Mouse (Mus musculus) limb, embryonic 13.5 days (tissue): ENCODE data around the gene Mrpl50. TPM values are rescaled to one million over a fixed set of nuclear protein-coding genes. Genes with fewer than 3 reads are reported as not detected.

Experiments used
- ATAC-seq: fragments of 200-750 bp; cut with Nextera tagmentation; 2 replicates; pipeline ENCODE4 v1.8.0; 2017; ENCODE audit warnings: low read depth, moderate number of reproducible peaks, moderate TSS enrichment; ENCODE audit not compliant: low FRiP score
- H3K27ac ChIP-seq: fragments of 300-500 bp; sonication (generic); 2 replicates; pipeline ENCODE4 v1.5.1; 2015; ENCODE audit warnings: inconsistent platforms, mild to moderate bottlenecking, moderate library complexity
- H3K27me3 ChIP-seq: fragments of 300-500 bp; sonication (generic); 2 replicates; pipeline ENCODE4 v1.6.1; 2015; ENCODE audit warnings: mild to moderate bottlenecking, inconsistent platforms
- H3K36me3 ChIP-seq: fragments of 300-500 bp; sonication (generic); 2 replicates; pipeline ENCODE4 v1.6.1; 2015; ENCODE audit warnings: inconsistent platforms, mild to moderate bottlenecking, moderate library complexity
- H3K4me1 ChIP-seq: fragments of 300-500 bp; sonication (generic); 2 replicates; pipeline ENCODE4 v1.6.1; 2015; ENCODE audit warnings: inconsistent platforms
- H3K4me2 ChIP-seq: fragments of 300-500 bp; sonication (generic); replicated peaks from 2 replicates; pipeline ENCODE4 v1.6.1; 2015; ENCODE audit warnings: inconsistent platforms, mild to moderate bottlenecking, moderate library complexity
- H3K4me3 ChIP-seq: fragments of 300-500 bp; sonication (generic); 2 replicates; pipeline ENCODE4 v1.5.1; 2015; ENCODE audit warnings: moderate library complexity, mild to moderate bottlenecking, inconsistent platforms
- H3K9ac ChIP-seq: fragments of 300-500 bp; sonication (generic); 2 replicates; pipeline ENCODE4 v1.6.1; 2015; ENCODE audit warnings: mild to moderate bottlenecking, inconsistent platforms
- H3K9me3 ChIP-seq: fragments of 300-500 bp; sonication (generic); 2 replicates; pipeline ENCODE4 v1.6.1; 2016; ENCODE audit warnings: inconsistent platforms
- WGBS: fragments of 180-500 bp; shearing (Covaris S2); methylation state at CpG from one replicate; pipeline ENCODE4 v1.1.7; 2015; 5-methylcytosine and 5-hydroxymethylcytosine counted together
- polyA plus RNA-seq: library from polyadenylated mRNA; unstranded; fragments of >200 nt; fragmentation: Nextera tagmentation; extraction: Ambion mirVana; gene quantifications from 2 replicates; pipeline ENCODE4 v1.2.1, GENCODE M21; 2015

Gene Mrpl50
- 87.0 and 87.1 TPM in 2 replicates for polyA plus RNA-seq

DNA sequence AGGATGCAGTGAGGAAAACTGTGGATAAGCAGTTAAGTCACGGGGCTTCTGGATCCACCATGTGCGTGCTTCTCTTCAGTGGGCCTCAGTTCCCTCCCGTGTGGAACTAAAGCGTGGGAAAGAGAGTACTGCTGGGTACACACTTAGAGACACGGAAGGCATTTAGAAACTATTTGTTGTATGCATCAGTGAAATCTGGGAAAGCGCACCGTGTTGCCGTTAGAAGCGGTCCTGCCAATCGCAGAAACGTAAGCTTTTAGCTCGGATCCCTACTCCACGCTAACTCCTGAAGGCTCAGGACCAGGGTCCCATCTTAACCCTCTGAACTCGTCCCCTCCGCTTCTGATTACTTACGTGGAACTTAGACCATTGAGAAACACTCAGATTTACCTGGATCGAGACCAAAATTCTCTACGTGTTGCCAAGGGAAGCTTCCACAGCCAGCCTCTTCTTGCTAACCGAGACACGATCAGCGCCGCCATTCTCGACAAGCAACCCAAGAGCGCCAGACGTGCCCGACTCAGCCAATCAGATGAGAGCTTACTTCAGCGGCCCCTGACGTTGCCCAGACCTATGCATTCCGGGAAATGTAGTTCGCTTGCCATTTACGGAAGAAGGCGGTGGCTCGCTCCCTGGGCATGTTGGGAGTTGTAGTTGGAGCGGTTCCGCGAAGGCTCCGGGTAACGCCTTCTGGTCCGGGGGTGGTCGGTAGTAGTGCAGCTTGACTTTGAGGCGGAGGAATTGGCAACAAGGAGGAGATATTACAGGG is at the start of gene Mrpl50, which contains the start of gene Zfp189:
TSS of gene Mrpl50 (minus strand) at position 522 of the 769 bp plus-strand sequence.
TSS of gene Zfp189 (plus strand) at position 605 of the 769 bp plus-strand sequence.
- peaks cover 18% of the 10 kb centered on the region for H3K4me1 ChIP-seq
- H3K9me3 ChIP-seq = no peaks in the 10 kb centered on the region
- H3K27ac ChIP-seq = peak within 1 kb of the TSS; percentile 45; the same call in 1 of the 2 replicates
- peak; percentile 100 for ATAC-seq
- H3K27me3 ChIP-seq = no peaks in the 10 kb centered on the region
- peak within 1 kb of the TSS; percentile 82 for H3K9ac ChIP-seq
- WGBS = under 1% methylated on average over 41 of the region's 41 CpGs
- H3K36me3 ChIP-seq = peaks cover 28% of the 10 kb centered on the region
- peak within 1 kb of the TSS; percentile 65 for H3K4me3 ChIP-seq
- H3K4me2 ChIP-seq = peak within 1 kb of the TSS; percentile 71

DNA sequence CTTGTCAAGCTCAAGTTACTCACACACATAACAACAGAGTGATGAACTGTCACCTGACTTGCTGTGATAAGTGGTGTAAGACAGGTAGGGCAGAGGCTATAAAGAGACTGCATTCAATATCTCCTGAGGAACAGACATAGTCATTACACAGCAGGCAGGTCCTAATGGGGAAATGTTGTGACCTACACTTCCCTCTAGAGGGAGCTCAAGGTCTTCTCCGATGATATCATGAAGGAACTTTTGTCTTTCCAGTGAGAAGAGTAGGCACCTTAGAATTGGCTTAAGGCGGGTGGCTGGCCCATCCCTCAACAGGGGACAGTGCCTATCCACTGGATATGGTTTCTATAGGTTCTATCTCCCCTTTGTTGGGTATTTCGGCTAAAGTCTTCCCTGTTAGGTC is 46.7 kb upstream of the Mrpl50 start:
- no peak overlapping the region for H3K9ac ChIP-seq
- H3K27ac ChIP-seq = no peak overlapping the region
- peak; percentile 79 for ATAC-seq
- WGBS = 18% methylated on average over 3 of the region's 3 CpGs
- no peaks in the 10 kb centered on the region for H3K36me3 ChIP-seq
- H3K9me3 ChIP-seq = no peaks in the 10 kb centered on the region
- no peak overlapping the region for H3K4me3 ChIP-seq
- no peaks in the 10 kb centered on the region for H3K4me1 ChIP-seq
- no peaks in the 10 kb centered on the region for H3K27me3 ChIP-seq
- no peak overlapping the region for H3K4me2 ChIP-seq

DNA sequence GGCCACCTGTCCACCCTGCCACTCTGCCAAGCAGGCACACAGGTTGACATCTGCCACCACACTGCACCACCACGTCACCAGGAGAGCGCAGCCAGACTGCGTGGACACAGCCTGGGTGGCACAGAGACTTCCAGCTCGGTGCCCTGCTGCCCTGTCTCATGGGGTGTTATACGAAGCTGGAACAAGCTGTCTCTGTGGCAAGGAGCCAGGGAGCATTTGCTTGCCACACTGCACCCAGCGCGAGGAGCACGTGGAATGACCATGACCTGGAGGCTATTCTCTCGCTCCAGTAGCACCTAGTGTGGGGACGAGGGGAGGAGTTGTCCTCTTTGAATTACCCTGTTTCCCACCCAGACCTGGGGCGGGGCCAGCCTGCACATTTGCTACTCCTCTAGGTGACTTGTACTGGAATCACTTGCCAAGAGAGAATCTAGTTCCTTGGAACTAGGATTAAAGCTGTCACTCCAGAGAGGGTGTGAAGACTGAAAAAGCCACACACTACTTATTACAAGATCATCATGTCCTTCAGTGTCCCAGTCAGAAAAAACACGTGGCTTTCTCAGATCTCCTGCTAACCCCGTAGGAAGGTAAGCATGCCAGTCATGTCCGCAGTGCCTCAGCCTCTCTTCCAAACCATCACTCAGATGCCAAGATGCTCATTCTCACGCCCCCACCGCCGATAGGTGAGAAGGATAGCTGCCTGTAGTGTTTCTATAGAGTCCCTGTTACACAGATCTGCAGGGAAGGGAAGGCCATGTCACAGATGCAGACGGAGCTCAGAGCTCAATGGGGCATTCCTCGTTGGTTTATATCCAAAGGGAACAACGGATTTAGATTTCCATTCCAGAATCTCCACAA is 39.3 kb upstream of the Mrpl50 start:
- 69% methylated on average over 20 of the region's 20 CpGs for WGBS
- H3K9ac ChIP-seq = no peak overlapping the region
- H3K36me3 ChIP-seq = no peaks in the 10 kb centered on the region
- no peaks in the 10 kb centered on the region for H3K27me3 ChIP-seq
- no peaks in the 10 kb centered on the region for H3K9me3 ChIP-seq
- ATAC-seq = no peak
- H3K4me2 ChIP-seq = no peak overlapping the region
- no peaks in the 10 kb centered on the region for H3K4me1 ChIP-seq
- H3K27ac ChIP-seq = no peak overlapping the region
- no peak overlapping the region for H3K4me3 ChIP-seq

DNA sequence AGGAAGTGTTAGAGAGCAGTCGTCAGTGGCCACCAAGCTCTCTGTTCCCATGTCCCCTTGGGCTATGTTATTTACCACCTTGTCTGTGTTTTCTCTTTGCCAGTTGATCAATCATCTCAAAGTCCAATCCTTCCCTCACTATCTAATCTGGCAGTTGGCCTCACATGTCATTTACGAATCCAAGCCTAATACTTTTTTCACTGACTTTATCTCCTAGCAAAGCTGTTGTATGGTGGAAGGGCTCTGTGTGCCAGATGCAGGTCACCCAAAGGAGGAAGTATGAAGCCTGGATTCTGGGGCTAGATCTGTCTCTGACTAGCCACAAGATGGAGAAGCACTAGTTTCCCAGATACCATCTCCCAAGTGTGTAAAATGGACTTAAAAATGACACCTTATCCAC is 37.3 kb upstream of the Mrpl50 start:
- no peak for ATAC-seq
- Histone ChIP-seq H3K9me3 (no peaks in the 10 kb centered on the region), H3K27me3 (no peaks in the 10 kb centered on the region), H3K36me3 (no peaks in the 10 kb centered on the region), H3K4me3 (no peak overlapping the region), H3K27ac (no peak overlapping the region), H3K4me1 (no peaks in the 10 kb centered on the region), H3K4me2 (no peak overlapping the region), H3K9ac (no peak overlapping the region)
- 58% methylated on average over 2 of the region's 2 CpGs for WGBS

DNA sequence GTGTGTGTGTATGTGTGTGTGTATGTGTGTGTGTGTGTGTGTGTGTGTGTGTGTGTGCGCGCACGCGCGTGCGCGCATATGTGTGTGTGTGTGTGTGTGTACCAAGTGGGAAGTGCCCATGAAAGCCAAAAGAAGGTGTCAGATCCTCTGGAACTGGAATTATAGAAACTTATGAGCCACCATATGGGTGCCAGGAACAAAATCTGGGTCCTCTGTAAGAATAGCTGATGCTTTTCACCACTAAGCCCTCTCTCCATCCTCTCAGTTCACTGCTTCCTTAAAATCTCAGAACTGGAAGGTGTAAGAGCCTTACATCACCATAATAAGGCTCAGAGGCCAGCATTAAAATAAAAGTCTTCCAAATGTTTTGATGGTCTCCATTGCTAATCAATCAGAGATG is 36.5 kb upstream of the Mrpl50 start:
- no peak for ATAC-seq
- Histone ChIP-seq H3K27ac (no peak overlapping the region), H3K9ac (no peak overlapping the region), H3K4me2 (no peak overlapping the region), H3K4me1 (no peaks in the 10 kb centered on the region), H3K27me3 (no peaks in the 10 kb centered on the region), H3K4me3 (no peak overlapping the region), H3K9me3 (no peaks in the 10 kb centered on the region), H3K36me3 (no peaks in the 10 kb centered on the region)
- WGBS = 94% methylated on average over 7 of the region's 7 CpGs

DNA sequence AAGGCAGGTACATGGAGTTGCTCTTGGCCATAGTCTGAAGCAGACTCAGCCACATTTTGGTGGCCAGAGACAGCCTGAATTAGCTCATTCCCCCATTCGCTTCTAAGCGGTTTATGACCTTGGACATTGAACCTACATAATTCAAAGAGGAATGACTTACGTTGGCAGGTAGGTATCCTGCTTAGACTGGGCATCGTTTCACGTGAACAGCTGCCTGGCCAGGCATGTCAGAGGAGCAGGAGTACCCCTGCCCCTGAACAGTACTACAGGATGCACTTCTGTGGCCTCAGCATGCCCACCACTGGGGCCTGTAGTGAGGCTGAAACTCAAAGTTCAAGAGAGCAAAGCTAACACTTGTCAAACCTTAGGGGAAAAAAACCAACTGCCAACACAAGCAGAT is 32.5 kb upstream of the Mrpl50 start:
- ATAC-seq = no peak
- Histone ChIP-seq H3K27ac (no peak overlapping the region), H3K36me3 (no peaks in the 10 kb centered on the region), H3K9me3 (no peaks in the 10 kb centered on the region), H3K9ac (no peak overlapping the region), H3K4me1 (no peaks in the 10 kb centered on the region), H3K4me3 (no peak overlapping the region), H3K27me3 (no peaks in the 10 kb centered on the region), H3K4me2 (no peak overlapping the region)
- WGBS = 72% methylated on average over 5 of the region's 5 CpGs

DNA sequence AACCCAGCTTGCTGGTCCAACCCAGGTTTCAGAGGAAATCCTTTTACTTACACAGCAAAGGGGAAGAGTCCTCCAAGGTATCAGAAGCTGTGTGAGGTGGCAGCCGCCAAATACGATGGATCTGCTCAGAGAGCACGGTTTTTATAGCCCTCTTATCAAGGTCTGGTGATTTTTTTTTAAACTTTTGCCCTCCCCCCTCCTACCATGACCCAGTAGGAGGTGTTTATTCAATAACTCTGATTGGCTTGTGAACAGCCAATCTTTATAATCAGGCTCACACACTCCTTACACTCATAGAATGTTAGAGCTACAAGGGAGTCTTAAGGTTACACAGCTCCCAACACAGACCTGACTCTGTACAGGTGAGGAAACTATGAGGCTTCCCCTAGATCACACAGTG is 28.5 kb upstream of the Mrpl50 start, which contains the start of gene Aldob:
TSS of gene Aldob (minus strand) at position 164 of the 400 bp plus-strand sequence.
- H3K4me3 ChIP-seq = no peak within 1 kb of the TSS
- H3K4me1 ChIP-seq = no peaks in the 10 kb centered on the region; the same call in 1 of the 2 replicates
- H3K27me3 ChIP-seq = no peaks in the 10 kb centered on the region
- H3K36me3 ChIP-seq = no peaks in the 10 kb centered on the region
- H3K9ac ChIP-seq = no peak within 1 kb of the TSS
- H3K9me3 ChIP-seq = no peaks in the 10 kb centered on the region
- no peak for ATAC-seq
- no peak within 1 kb of the TSS for H3K27ac ChIP-seq
- no peak within 1 kb of the TSS for H3K4me2 ChIP-seq
- 54% methylated on average over 3 of the region's 3 CpGs for WGBS

DNA sequence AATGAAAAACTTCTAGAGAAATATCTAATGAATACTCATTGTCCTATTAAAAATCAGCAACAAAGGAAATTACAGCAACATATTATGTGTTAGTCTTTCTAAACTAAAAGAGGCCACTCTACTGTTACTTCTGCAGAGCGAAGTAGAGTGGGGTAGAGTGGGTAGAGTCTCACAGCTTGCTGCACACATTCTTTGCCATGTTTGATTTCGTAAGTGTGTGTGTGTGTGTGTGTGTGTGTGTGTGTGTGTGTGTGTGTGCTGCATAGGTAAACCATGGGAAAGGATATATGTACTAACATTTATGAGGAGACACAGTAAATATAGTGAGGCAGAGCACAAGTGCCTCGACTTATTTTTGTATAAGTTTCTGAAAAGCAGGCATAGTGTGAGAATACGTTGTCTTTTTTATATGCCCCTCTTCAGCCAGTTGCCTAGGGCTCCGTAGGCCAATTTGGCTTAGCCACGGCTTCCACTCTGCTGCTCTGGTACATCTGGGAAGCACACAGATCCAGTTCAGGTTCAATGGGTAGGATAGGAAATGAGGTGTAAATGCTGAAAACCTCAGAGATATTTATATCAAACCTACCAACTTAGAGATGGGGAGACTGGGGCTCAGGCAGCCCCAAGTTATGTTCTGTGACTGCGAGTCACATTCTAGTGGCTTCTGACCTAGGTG is 26.8 kb upstream of the Mrpl50 start:
- no peak overlapping the region for H3K27ac ChIP-seq
- WGBS = 84% methylated on average over 7 of the region's 7 CpGs

DNA sequence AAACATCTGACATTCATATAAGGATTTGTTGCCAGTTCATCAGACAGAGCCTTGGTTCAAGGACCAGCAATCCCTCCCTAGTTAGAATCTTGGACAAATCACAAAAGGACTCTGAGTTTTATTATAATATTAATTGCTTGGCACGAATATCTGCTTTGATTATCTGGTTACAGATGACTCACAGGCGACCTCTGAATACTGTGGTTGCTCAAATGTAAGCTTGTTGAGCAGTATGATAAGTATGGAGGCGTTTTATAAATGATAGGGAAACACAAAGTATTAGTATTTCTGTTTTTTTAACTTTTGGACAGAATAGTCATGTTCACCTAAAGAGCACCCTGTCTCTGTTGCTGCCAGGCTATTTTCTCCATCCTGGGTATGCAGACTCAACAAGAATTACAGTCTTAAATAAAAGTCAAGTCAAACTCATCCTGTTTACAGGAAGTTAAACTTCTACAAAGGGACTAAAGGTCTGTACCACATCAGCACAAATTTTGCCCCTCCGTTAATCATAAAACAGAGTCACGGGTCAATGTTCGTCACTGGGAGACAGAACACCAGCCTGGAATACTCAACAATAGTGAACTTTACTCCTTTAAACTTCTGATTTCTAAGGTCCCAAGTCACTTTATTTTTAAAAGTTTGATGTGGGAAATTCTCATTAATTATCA is 26.1 kb upstream of the Mrpl50 start:
- H3K27ac ChIP-seq = no peak overlapping the region
- no peaks in the 10 kb centered on the region for H3K9me3 ChIP-seq
- no peaks in the 10 kb centered on the region for H3K36me3 ChIP-seq
- no peaks in the 10 kb centered on the region; the same call in 1 of the 2 replicates for H3K4me1 ChIP-seq
- WGBS = 75% methylated on average over 6 of the region's 6 CpGs
- no peak overlapping the region for H3K9ac ChIP-seq
- ATAC-seq = no peak
- no peak overlapping the region for H3K4me3 ChIP-seq
- no peak overlapping the region for H3K4me2 ChIP-seq
- H3K27me3 ChIP-seq = no peaks in the 10 kb centered on the region

More for the DNA sequence above, 26.8 kb upstream of the Mrpl50 start:
- no peaks in the 10 kb centered on the region for H3K9me3 ChIP-seq
- no peak overlapping the region for H3K9ac ChIP-seq
- ATAC-seq = no peak
- no peak overlapping the region for H3K4me2 ChIP-seq
- H3K27me3 ChIP-seq = no peaks in the 10 kb centered on the region
- no peak overlapping the region for H3K4me3 ChIP-seq
- H3K4me1 ChIP-seq = no peaks in the 10 kb centered on the region; the same call in 1 of the 2 replicates
- no peaks in the 10 kb centered on the region for H3K36me3 ChIP-seq

DNA sequence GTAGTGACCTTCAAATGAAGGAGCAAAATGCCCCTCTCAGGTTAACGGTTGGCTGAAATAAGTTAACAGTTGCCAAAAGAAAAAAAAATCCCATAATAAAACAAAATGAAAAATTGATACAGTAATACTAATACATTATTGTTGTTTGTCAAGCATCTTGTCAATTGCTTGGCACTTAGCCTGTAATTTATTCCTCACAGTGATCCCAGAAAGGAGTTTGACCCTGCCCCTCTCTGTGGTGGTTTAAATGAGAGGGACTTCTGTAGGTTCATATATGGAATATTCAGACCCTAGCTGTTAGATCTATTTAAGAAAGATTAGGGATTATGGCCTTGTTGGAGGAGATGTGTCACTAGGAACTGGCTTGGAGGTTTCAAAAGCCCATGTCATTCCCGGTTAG is 25.1 kb upstream of the Mrpl50 start:
- WGBS = 94% methylated on average over 2 of the region's 2 CpGs
- Histone ChIP-seq H3K4me3 (no peak overlapping the region), H3K27ac (no peak overlapping the region), H3K9me3 (no peaks in the 10 kb centered on the region), H3K4me2 (no peak overlapping the region), H3K4me1 (no peaks in the 10 kb centered on the region; the same call in 1 of the 2 replicates), H3K9ac (no peak overlapping the region), H3K36me3 (no peaks in the 10 kb centered on the region), H3K27me3 (no peaks in the 10 kb centered on the region)
- no peak for ATAC-seq

DNA sequence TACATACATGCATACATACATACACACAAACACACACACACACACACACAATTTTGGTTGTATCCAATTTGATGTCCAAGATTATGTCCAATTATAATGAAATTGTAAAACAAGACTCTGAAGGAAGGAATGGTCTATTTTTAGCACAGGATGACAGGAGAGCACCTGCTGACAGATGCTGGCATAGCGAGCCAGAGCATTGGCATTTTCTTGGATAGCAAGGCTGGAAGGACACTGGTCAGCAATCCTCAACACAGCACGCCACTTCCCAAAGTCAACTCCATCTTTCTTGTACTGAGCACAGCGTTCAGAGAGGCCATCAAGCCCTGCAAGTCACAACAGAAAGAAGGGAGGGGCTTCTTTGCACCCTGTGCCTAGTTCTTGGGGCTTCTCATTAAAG is 20.1 kb upstream of the Mrpl50 start:
- Histone ChIP-seq H3K4me1 (no peaks in the 10 kb centered on the region; the same call in 1 of the 2 replicates), H3K27me3 (no peaks in the 10 kb centered on the region), H3K4me2 (no peak overlapping the region), H3K9me3 (no peaks in the 10 kb centered on the region), H3K27ac (no peak overlapping the region), H3K9ac (no peak overlapping the region), H3K4me3 (no peak overlapping the region), H3K36me3 (no peaks in the 10 kb centered on the region)
- ATAC-seq = no peak
- 74% methylated on average over 3 of the region's 3 CpGs for whole genome bisulfite sequencing
